Mouse (Mus musculus) urinary bladder, postnatal 10 days (tissue): ENCODE measurements around the gene Thada.
"Not testable (repeated sequence)": the region's sequence is repeated elsewhere in the genome, so short reads cannot be mapped to it uniquely, and the experiment has no call there.

ENCODE experiments used
- DNase-seq: peaks from one replicate; pipeline ENCODE4 v3.0.0; 2022; ENCODE audit warnings: low spot score

The Thada gene

GRCm38 (mm10) chr17:84341686-84342085 lies 124.3 kb downstream of the Thada start:
- DNase-seq, result no peak

GRCm38 (mm10) chr17:84340574-84340973 lies 125.4 kb downstream of the Thada start:
- DNase-seq, result no peak

DNA sequence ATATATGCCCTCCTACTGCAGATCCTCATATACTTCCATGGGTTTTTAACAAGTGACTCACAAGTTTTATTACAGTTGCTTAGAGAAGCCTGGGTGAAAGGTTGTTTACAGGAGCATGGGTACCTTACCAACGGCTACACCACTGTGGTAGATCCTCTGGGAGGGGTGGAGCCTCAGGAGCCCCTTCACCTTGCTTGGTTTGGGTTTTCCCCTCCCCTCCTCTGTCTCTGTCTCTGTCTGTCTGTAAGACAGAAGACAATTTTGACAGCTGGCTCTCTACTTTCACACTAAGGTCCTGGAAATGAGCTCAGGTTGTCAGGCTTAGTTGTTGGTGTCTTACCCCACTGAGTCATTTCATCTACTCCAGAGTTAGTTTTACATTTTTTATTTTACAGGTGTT lies 130.0 kb downstream of the Thada start:
- DNase-seq, result no peak

- DNase-seq, result no peak
These were observed 130.9 kb downstream of the Thada start for GRCm38 (mm10) chr17:84335076-84335475.

GRCm38 (mm10) chr17:84334241-84335014 lies 131.6 kb downstream of the Thada start:
- no peak for DNase-seq

DNA sequence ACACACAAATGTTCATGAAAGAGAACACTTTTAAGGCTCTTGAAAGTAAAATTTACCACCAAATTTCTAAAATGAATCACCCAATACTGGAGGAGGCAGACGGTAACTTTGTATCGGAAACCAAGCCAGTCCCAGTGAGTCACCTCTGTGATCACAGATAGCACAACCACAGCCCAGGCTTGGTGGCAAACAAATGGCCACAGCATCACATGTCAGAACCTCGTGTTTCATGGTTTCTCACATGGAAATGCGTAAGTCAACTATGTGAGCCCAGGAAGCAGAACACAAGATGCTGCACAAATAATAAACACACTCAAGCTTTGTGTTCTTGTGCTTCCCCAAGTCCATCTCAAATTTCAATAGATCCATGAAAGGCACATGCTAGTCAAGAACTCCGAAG lies 133.1 kb downstream of the Thada start:
- DNase-seq, result no peak

GRCm38 (mm10) chr17:84330986-84331385 lies 135.0 kb downstream of the Thada start:
- no peak for DNase-seq

GRCm38 (mm10) chr17:84330506-84330905 lies 135.5 kb downstream of the Thada start:
- DNase-seq, result no peak

DNA sequence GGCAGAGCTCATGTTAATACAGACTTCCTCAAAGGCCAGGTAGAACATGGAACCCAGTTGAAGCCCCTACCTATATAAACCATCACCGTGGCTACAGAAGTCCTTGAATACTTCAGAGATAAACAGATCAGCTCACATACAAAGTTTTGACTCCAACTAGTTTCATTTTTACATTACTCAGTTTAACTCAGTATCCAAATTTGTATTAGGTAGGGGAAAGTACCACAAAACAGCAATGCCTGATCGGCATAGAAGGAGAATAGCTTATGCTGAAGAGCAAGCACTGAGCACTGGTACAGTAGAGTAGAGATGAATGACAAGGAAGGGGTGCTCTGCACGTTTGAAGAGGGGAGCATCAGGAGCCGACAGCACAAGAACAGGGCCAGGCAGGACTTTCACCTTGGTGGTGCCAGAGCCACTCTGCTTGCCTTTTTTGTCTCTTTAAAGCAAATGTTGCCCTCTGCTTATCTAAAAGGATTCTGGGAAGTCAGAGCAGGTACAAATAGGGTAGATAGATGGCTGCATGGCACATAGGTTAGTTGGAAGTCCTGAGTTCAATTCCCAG lies 136.0 kb downstream of the Thada start:
- no peak for DNase-seq

- DNase-seq, result no peak
These were observed 137.5 kb downstream of the Thada start for GRCm38 (mm10) chr17:84328526-84328925.

DNA sequence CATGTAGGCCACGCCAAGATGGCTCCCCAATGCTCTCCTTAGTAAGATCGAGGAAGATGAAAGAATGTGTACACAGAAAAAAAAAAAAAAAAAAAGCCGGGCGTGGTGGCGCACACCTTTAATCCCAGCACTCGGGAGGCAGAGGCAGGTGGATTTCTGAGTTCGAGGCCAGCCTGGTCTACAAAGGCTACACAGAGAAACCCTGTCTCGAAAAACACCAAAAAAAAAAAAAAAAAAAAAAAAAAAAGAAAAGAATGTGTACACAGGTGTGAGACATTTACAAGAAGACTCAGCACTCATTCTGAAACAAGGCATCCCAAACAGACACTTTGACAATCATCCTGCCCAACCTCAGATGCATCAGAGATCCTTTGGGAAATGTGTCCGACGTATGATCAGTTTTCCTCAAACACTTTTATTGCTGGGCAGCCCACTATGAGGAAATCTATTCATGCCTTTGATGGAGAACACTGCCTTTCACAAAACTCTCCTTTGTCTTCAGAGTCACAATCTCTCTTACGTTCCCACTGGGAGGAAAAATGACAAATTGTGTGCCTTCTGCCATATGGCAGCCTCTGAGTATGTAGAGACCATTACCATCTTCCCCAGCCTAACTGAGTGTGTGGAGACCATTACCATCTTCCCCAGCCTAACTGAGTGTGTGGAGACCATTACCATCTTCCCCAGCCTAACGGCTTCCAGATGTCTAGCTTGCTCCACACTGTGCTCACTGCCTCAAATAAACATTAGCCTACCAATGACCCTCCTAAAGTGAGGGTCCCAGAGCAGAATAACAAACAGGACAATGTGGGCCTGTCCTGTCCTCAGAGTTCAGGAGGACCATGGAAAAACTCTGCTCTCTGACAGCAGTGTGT lies 138.7 kb downstream of the Thada start:
- no peak for DNase-seq

- DNase-seq, result no peak
These were observed 143.8 kb downstream of the Thada start for GRCm38 (mm10) chr17:84322176-84322575.

- no peak for DNase-seq
These were observed 144.7 kb downstream of the Thada start for GRCm38 (mm10) chr17:84321351-84321750.

- no peak for DNase-seq
These were observed 145.4 kb downstream of the Thada start for GRCm38 (mm10) chr17:84320576-84320975.

DNA sequence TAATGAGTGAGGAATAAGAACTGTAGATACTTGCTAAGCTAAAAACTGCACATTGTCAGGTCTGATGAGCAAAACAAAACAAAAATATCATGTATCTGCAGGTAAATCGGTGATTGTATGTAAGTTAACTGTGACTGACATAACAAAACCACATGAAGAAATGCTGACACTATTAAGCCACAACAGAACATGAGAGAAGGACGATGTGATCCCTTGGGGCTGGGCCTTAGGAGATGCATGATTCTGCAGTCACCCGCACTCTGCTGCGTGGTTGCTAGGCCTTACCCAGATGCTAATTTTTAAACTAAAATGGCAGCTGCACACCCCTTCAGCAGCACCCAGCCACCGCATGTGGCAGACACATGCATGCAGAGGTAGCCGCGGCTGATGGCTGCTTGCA lies 151.7 kb downstream of the Thada start:
- no peak for DNase-seq

GRCm38 (mm10) chr17:84313494-84313893 lies 152.5 kb downstream of the Thada start:
- no peak for DNase-seq

DNA sequence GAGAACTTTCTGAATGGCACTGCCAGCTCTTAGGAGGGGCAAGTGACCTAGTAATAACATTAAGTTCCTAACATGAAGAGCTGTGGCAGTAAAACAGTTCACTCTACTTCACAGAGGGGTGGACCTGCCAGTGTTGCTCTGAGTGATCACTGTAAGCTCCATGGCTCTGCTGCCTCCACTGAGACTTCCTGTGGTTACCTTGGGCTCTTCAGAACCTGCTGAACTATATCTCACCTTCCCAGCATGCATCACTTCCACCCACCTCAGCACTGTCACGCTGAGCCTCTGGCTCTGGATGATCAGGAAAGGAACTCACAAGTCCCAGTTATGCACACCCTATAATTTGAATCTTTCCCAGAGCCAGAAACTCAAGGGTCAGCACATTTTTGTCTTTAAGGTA lies 159.9 kb downstream of the Thada start:
- no peak for DNase-seq

DNA sequence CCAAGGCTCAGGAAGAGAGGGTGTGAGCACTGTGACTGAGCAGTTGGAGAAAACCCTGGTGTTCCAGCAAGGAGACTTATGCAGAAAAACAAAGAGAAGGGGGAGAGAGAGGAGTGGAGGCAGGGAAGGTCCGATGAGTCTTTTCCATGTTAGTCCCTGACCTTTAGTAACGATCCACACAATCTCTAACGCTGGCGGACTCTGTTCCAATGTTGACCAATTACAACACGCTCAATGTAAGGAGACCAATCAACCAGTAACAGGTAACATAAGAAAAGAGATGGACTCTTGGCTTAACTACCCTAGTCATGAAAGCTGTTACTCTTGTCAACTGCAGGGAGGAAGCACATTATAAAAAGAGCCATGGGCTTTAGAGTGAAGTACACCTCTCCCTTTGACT lies 160.9 kb downstream of the Thada start:
- DNase-seq, result no peak

GRCm38 (mm10) chr17:84304141-84304540 lies 161.9 kb downstream of the Thada start:
- no peak for DNase-seq

GRCm38 (mm10) chr17:84297976-84298375 lies 168.0 kb downstream of the Thada start:
- no peak for DNase-seq

GRCm38 (mm10) chr17:84293221-84293620 lies 172.8 kb downstream of the Thada start:
- no peak for DNase-seq

DNA sequence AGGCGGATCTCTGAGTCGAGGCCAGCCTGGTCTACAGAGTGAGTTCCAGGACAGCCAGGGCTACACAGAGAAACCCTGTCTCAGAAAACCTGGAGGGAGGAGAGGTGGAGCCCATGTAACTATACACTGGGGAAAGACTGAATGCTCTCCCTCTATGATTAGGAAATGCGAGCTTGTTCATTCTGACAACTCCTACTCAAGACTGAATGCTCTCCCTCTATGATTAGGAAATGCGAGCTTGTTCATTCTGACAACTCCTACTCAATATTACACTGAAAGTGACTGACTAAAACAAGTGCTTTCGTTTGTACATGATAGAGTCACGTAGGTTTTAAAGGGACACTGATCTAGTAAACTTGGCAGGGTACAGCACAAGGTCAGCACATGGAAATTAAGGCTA lies 174.8 kb downstream of the Thada start:
- DNase-seq, result not testable (repeated sequence)
